Mouse (Mus musculus): ENCODE measurements around the gene Klhl11. TPM values are rescaled to one million over a fixed set of nuclear protein-coding genes. Genes with fewer than 3 reads are reported as not detected.

The Klhl11 gene
- polyA plus RNA-seq (2014; fragmentation: Illumina TruSeq; extraction: RNeasy Lipid Tissue Mini Kit (QIAGEN cat#74804); ENCODE audit: low read depth, low replicate concordance) = 7.4 TPM

GRCm38 (mm10) chr11:100472197-100472934, at the start of gene Klhl11:
TSS of gene Klhl11 (minus strand) at chr11:100472741.

DNA sequence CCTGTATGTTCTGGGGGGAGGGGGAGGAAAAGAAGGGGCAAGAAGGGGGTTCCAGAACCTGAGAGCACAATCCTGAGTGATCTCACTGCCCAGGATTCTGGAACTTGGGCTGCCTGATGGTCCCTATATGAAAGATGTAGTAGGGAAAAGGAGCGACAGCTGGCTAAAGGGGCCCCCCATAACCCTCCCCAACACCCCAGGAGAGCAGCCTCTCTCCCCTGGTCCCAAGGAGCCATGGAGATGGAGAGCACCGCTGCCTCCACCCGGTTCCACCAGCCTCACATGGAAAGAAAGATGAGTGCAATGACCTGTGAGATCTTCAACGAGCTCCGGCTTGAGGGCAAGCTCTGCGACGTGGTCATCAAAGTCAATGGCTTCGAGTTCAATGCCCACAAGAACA, 30.7 kb downstream of the Klhl11 start, which contains the start of the genes Nt5c3b and Klhl10:
Gene Nt5c3b (minus strand): TSS at position 12 of the 400 bp plus-strand sequence.
Gene Klhl10 (plus strand): TSS at position 121 of the 400 bp plus-strand sequence.

GRCm38 (mm10) chr11:100414914-100415822, 57.4 kb downstream of the Klhl11 start, which contains the start of gene Fkbp10:
TSS of gene Fkbp10 (plus strand) at chr11:100415697.

GRCm38 (mm10) chr11:100414021-100414913, 58.3 kb downstream of the Klhl11 start, which contains the start of gene P3h4:
TSS of gene P3h4 (minus strand) at chr11:100414836.

Other genes starting within 250 kb of the Klhl11 start
- gene Krt16, start 223.8 kb downstream of the Klhl11 start, polyA plus RNA-seq (2014; fragmentation: Illumina TruSeq; extraction: RNeasy Lipid Tissue Mini Kit (QIAGEN cat#74804); ENCODE audit: low read depth, low replicate concordance) = not detected
- not detected for gene Krt17, start 211.7 kb downstream of the Klhl11 start, polyA plus RNA-seq (2014; fragmentation: Illumina TruSeq; extraction: RNeasy Lipid Tissue Mini Kit (QIAGEN cat#74804); ENCODE audit: low read depth, low replicate concordance)
- not detected for gene Krt42, start 202.9 kb downstream of the Klhl11 start, polyA plus RNA-seq (2014; fragmentation: Illumina TruSeq; extraction: RNeasy Lipid Tissue Mini Kit (QIAGEN cat#74804); ENCODE audit: low read depth, low replicate concordance)
- 1,697 TPM for gene Eif1, start 152.9 kb downstream of the Klhl11 start, polyA plus RNA-seq (2014; fragmentation: Illumina TruSeq; extraction: RNeasy Lipid Tissue Mini Kit (QIAGEN cat#74804); ENCODE audit: low read depth, low replicate concordance)
- gene Gast, start 138.3 kb downstream of the Klhl11 start, polyA plus RNA-seq (2014; fragmentation: Illumina TruSeq; extraction: RNeasy Lipid Tissue Mini Kit (QIAGEN cat#74804); ENCODE audit: low read depth, low replicate concordance) = not detected
- 0.49 TPM for gene Hap1, start 116.6 kb downstream of the Klhl11 start, polyA plus RNA-seq (2014; fragmentation: Illumina TruSeq; extraction: RNeasy Lipid Tissue Mini Kit (QIAGEN cat#74804); ENCODE audit: low read depth, low replicate concordance)
- gene Jup, start 75.0 kb downstream of the Klhl11 start, polyA plus RNA-seq (2014; fragmentation: Illumina TruSeq; extraction: RNeasy Lipid Tissue Mini Kit (QIAGEN cat#74804); ENCODE audit: low read depth, low replicate concordance) = 2.7 TPM
- 4.2 TPM for gene P3h4, start 57.9 kb downstream of the Klhl11 start, polyA plus RNA-seq (2014; fragmentation: Illumina TruSeq; extraction: RNeasy Lipid Tissue Mini Kit (QIAGEN cat#74804); ENCODE audit: low read depth, low replicate concordance)
- gene Fkbp10, start 57.0 kb downstream of the Klhl11 start, polyA plus RNA-seq (2014; fragmentation: Illumina TruSeq; extraction: RNeasy Lipid Tissue Mini Kit (QIAGEN cat#74804); ENCODE audit: low read depth, low replicate concordance) = not detected
- 8.2 TPM for gene Nt5c3b, start 30.9 kb downstream of the Klhl11 start, polyA plus RNA-seq (2014; fragmentation: Illumina TruSeq; extraction: RNeasy Lipid Tissue Mini Kit (QIAGEN cat#74804); ENCODE audit: low read depth, low replicate concordance)
- gene Klhl10, start 30.8 kb downstream of the Klhl11 start, polyA plus RNA-seq (2014; fragmentation: Illumina TruSeq; extraction: RNeasy Lipid Tissue Mini Kit (QIAGEN cat#74804); ENCODE audit: low read depth, low replicate concordance) = not detected
- gene Acly, start 55.3 kb upstream of the Klhl11 start, polyA plus RNA-seq (2014; fragmentation: Illumina TruSeq; extraction: RNeasy Lipid Tissue Mini Kit (QIAGEN cat#74804); ENCODE audit: low read depth, low replicate concordance) = 52.3 TPM
- gene Ttc25, start 72.9 kb upstream of the Klhl11 start, polyA plus RNA-seq (2014; fragmentation: Illumina TruSeq; extraction: RNeasy Lipid Tissue Mini Kit (QIAGEN cat#74804); ENCODE audit: low read depth, low replicate concordance) = 0.53 TPM
- 2.3 TPM for gene Cnp, start 102.2 kb upstream of the Klhl11 start, polyA plus RNA-seq (2014; fragmentation: Illumina TruSeq; extraction: RNeasy Lipid Tissue Mini Kit (QIAGEN cat#74804); ENCODE audit: low read depth, low replicate concordance)
- gene Nkiras2, start 146.5 kb upstream of the Klhl11 start, polyA plus RNA-seq (2014; fragmentation: Illumina TruSeq; extraction: RNeasy Lipid Tissue Mini Kit (QIAGEN cat#74804); ENCODE audit: low read depth, low replicate concordance) = 2.0 TPM
- gene Dnajc7, start 147.4 kb upstream of the Klhl11 start, polyA plus RNA-seq (2014; fragmentation: Illumina TruSeq; extraction: RNeasy Lipid Tissue Mini Kit (QIAGEN cat#74804); ENCODE audit: low read depth, low replicate concordance) = 114 TPM
- not detected for gene Zfp385c, start 219.7 kb upstream of the Klhl11 start, polyA plus RNA-seq (2014; fragmentation: Illumina TruSeq; extraction: RNeasy Lipid Tissue Mini Kit (QIAGEN cat#74804); ENCODE audit: low read depth, low replicate concordance)
- 0.44 TPM for gene Dhx58, start 231.5 kb upstream of the Klhl11 start, polyA plus RNA-seq (2014; fragmentation: Illumina TruSeq; extraction: RNeasy Lipid Tissue Mini Kit (QIAGEN cat#74804); ENCODE audit: low read depth, low replicate concordance)
- 1.3 TPM for gene Kat2a, start 239.7 kb upstream of the Klhl11 start, polyA plus RNA-seq (2014; fragmentation: Illumina TruSeq; extraction: RNeasy Lipid Tissue Mini Kit (QIAGEN cat#74804); ENCODE audit: low read depth, low replicate concordance)
- gene Hspb9, start 241.1 kb upstream of the Klhl11 start, polyA plus RNA-seq (2014; fragmentation: Illumina TruSeq; extraction: RNeasy Lipid Tissue Mini Kit (QIAGEN cat#74804); ENCODE audit: low read depth, low replicate concordance) = not detected